Mouse (Mus musculus) left cerebral cortex, adult 9 months (tissue): ENCODE data around the gene Olfr119.
"Not testable (repeated sequence)": the region's sequence is repeated elsewhere in the genome, so short reads cannot be mapped to it uniquely, and the experiment has no call there.

Experiments used
- DNase-seq, 2 experiments: peaks; one replicate each; pipeline ENCODE4 v3.0.0; 2022; ENCODE audit warnings: low spot score in 2 of 2

The Olfr119 gene

DNA sequence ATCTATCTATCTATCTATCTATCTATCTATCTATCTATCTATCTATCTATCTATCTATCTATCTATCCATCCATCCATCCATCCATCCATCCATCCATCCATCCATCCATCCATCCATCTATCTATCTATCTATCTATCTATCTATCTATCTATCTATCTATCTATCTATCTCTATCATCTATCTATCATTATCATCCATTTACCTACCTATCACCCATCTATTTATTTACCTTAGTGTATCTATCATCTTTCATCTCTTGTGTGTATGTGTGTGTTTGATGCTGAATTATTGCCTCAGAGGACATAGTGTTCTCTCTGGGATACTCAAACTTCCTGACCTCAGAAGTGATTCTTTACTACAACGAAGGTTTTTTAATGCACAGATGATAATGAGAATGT, at the start of gene Olfr119:
Gene Olfr119 (plus strand): TSS at position 301 of the 400 bp plus-strand sequence.
- DNase-seq = not testable (repeated sequence)

DNA sequence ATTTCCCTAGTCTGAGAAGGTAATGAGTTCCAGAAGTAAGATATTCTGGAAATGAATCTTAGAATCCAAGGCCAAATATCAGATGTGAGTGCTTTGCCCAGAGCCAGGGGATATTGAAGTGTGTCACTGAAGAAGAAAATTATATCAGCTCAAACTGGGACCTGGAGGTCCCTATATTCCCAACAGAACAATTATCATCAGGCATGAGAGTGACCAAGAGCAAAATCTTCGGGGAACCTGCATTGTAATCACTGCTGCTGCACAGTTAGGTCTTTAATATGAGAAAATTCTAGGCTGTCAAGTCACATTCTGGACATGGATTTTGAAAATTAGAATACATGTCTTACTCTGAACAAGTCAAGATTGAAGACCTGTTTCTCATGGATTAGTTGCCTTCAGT, 32.7 kb upstream of the Olfr119 start, which contains the start of gene Olfr117:
Gene Olfr117 (minus strand): TSS at position 101 of the 400 bp plus-strand sequence.
- DNase-seq = no peak

DNA sequence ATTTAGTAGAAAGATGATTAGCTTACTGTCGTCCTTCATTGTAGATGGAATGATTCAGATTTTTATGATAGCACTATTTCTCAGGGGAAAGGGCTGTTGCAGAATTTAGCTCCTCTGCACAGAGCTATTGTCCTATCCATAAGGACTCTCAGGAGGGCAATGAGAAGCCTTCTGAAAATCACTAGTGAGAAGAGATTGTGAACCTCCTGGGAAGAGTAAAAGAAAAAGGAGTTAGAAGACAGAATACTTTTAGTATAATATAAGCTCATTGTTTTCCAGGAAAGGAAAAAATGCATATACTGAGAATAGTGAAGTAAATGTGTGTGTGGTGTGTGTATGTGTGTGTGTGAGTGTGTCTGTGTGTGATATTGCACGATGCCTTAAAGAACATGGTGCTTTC, 29.7 kb upstream of the Olfr119 start, which contains the start of gene Olfr118:
Gene Olfr118 (plus strand): TSS at position 301 of the 400 bp plus-strand sequence.
- DNase-seq = no peak

DNA sequence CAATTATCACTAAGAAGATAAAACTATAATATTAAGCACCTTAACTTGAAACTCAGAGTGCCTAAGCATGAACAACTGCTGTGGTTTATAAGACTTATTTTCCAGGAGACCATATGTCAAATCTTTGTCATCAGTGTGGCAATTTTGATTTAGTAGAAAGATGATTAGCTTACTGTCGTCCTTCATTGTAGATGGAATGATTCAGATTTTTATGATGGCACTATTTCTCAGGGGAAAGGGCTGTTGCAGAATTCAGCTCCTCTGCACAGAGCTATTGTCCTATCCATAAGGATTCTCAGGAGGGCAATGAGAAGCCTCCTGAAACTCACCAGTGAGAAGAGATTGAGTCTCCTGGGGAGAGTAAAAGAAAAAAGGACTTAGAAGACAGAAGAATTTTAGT, 25.1 kb downstream of the Olfr119 start, which contains the start of gene Olfr120:
Gene Olfr120 (plus strand): TSS at position 301 of the 400 bp plus-strand sequence.
- no peak for DNase-seq

DNA sequence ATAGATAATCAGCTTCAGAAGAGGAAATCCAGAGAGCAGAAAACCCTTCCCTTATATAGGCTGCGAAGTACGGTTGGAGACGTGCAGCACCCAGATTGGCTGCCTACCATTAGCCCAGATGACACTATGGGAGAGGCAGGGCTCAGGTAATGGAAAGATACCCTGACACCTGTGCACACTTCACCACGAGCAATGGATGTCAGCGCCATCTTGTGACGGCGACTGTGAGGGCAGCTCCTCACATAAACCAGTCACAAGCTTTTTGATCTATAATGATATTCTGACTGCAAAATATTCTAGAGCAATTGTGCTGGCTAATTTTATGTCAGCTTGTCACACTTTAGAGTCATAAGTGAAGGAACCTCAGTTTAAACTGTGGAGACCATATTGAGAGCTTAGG, 41.7 kb downstream of the Olfr119 start:
- no peak for DNase-seq
